Mouse (Mus musculus) kidney, adult 2 months (tissue): ENCODE data around the gene Crtc2. TPM values are rescaled to one million over a fixed set of nuclear protein-coding genes. Genes with fewer than 3 reads are reported as not detected.
A peak's percentile ranks its signal among the peaks of the same experiment; 100 is the strongest.

Experiments
- DNase-seq: peaks from one replicate; pipeline ENCODE4 v3.0.0; 2021
- H3K27ac ChIP-seq: fragments of 200-500 bp; 2 replicates; pipeline ENCODE4 v1.5.1; 2012; ENCODE audit warnings: low read depth, low read length, control low read depth, inconsistent platforms; ENCODE audit not compliant: insufficient read depth
- H3K27me3 ChIP-seq: fragments of 200-500 bp; replicated peaks from 2 replicates; pipeline ENCODE4 v1.6.1; 2012; ENCODE audit warnings: mild to moderate bottlenecking, moderate library complexity, low read length, inconsistent platforms; ENCODE audit not compliant: control insufficient read depth, insufficient read depth
- H3K36me3 ChIP-seq: fragments of 200-500 bp; 2 replicates; pipeline ENCODE4 v1.6.1; 2012; ENCODE audit warnings: mild to moderate bottlenecking, moderate library complexity, low read length, inconsistent platforms; ENCODE audit not compliant: control insufficient read depth, insufficient read depth
- H3K4me1 ChIP-seq: fragments of 200-500 bp; 2 replicates; pipeline ENCODE4 v1.6.1; 2011; ENCODE audit warnings: low read length; ENCODE audit not compliant: control insufficient read depth, insufficient read depth
- H3K4me3 ChIP-seq: fragments of 200-500 bp; 2 replicates; pipeline ENCODE4 v1.5.1; 2011; ENCODE audit warnings: mild to moderate bottlenecking, low read depth, low read length, control low read depth; ENCODE audit not compliant: insufficient read depth
- CTCF ChIP-seq: fragments of 200-500 bp; conservative IDR thresholded peaks from 2 replicates; pipeline ENCODE4 v1.5.1; 2011; ENCODE audit warnings: low read depth, mild to moderate bottlenecking, control low read depth, low read length, moderate library complexity, mixed read lengths; ENCODE audit not compliant: insufficient read depth, insufficient read length
- POLR2A ChIP-seq: fragments of 200-500 bp; IDR thresholded peaks from one replicate; pipeline ENCODE4 v1.6.1; 2011; ENCODE audit warnings: low read depth, low read length, control low read depth
- WGBS: fragments of 180-500 bp; shearing (Covaris S2); methylation state at CpG from one replicate; pipeline ENCODE4 v1.1.7; 2018; 5-methylcytosine and 5-hydroxymethylcytosine counted together
- polyA plus RNA-seq: library from polyadenylated mRNA; depleted of rRNA; stranded (reverse); fragments of >200 nt; gene quantifications from 2 replicates; pipeline ENCODE4 v1.2.3, GENCODE M21; 2012

Crtc2 gene
- polyA plus RNA-seq, 1 experiment, result 57.6 TPM

GRCm38 (mm10) chr3:90213377-90213866, 40.5 kb upstream of the Crtc2 start, which contains the start of the genes Rps27 and Rab13:
TSS of gene Rps27 (minus strand) at chr3:90213651.
TSS of gene Rab13 (plus strand) at chr3:90213695.
- Histone ChIP-seq H3K27ac (peak within 1 kb of the TSS; percentile 90), H3K36me3 (no peaks in the 10 kb centered on the region; the same call in 1 of the 2 replicates), H3K4me3 (peak within 1 kb of the TSS; percentile 87), H3K4me1 (peaks cover 5% of the 10 kb centered on the region; the same call in 1 of the 2 replicates), H3K27me3 (no peaks in the 10 kb centered on the region)
- peak; percentile 97 for DNase-seq
- WGBS, result under 1% methylated on average over 42 of the region's 42 CpGs
- TF ChIP-seq CTCF (no peak), POLR2A (peak; percentile 95)

- peak overlapping the region; percentile 50; the same call in 1 of the 2 replicates for H3K27ac ChIP-seq
- H3K36me3 ChIP-seq, result no peaks in the 10 kb centered on the region; the same call in 1 of the 2 replicates
- no peaks in the 10 kb centered on the region for H3K27me3 ChIP-seq
- peaks cover 5% of the 10 kb centered on the region; the same call in 1 of the 2 replicates for H3K4me1 ChIP-seq
- peak overlapping the region; percentile 87 for H3K4me3 ChIP-seq
- TF ChIP-seq CTCF (no peak), POLR2A (no peak)
- WGBS, result 12% methylated on average over 12 of the region's 12 CpGs
- peak; percentile 42 for DNase-seq
Observed at GRCm38 (mm10) chr3:90213956-90214684, 39.8 kb upstream of the Crtc2 start.

DNA sequence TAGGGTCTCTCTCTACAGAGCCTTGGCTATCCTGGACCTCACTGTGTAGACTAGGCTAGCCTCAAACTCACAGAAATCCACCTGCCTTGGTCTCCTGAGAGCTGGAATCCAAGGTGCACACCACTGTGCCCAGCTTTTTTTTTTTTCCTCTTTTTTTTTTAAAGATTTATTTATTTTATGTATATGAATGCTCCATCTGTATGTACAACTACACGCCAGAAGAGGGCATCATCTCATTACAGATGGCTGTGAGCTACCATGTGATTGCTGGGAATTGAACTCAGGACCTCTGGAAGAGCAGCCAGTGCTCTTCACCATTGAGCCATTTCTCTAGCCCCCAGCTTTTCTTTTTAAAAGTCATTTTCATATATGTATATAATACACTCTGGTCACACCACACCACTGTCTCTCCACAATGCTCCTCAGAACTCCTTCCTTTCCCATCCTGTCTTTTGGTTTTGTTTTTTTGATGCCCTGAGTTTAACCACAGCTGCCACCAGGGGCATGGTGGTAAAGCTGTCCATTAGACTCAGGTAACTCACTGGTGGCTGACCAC, 38.1 kb upstream of the Crtc2 start:
- Histone ChIP-seq H3K27me3 (no peaks in the 10 kb centered on the region), H3K36me3 (no peaks in the 10 kb centered on the region; the same call in 1 of the 2 replicates), H3K4me3 (no peak overlapping the region), H3K4me1 (peaks cover 7% of the 10 kb centered on the region; the same call in 1 of the 2 replicates), H3K27ac (no peak overlapping the region)
- peak; percentile 36 for DNase-seq
- TF ChIP-seq CTCF, result 0 out of 2 replicates have a peak, but pooled peaks have one; percentile 11
- no peak for TF ChIP-seq POLR2A
- 37% methylated on average over 1 of the region's 1 CpGs for WGBS

- Histone ChIP-seq H3K36me3 (no peaks in the 10 kb centered on the region), H3K4me3 (peak overlapping the region; percentile 96; the same call in 1 of the 2 replicates), H3K4me1 (0 out of 2 replicates have a peak, but pooled peaks cover 5% of the 10 kb centered on the region), H3K27me3 (no peaks in the 10 kb centered on the region), H3K27ac (peak overlapping the region; percentile 89)
- peak; percentile 68 for DNase-seq
- WGBS, result 8% methylated on average over 6 of the region's 6 CpGs
- TF ChIP-seq POLR2A, result no peak
- 0 out of 2 replicates have a peak, but pooled peaks have one; percentile 18 for TF ChIP-seq CTCF
Observed at GRCm38 (mm10) chr3:90220088-90220487, 33.9 kb upstream of the Crtc2 start.

GRCm38 (mm10) chr3:90220531-90220951, 33.4 kb upstream of the Crtc2 start:
- TF ChIP-seq CTCF, result no peak
- TF ChIP-seq POLR2A, result peak; percentile 40
- H3K4me1 ChIP-seq, result 0 out of 2 replicates have a peak, but pooled peaks cover 5% of the 10 kb centered on the region
- H3K4me3 ChIP-seq, result peak overlapping the region; percentile 96
- under 1% methylated on average over 20 of the region's 20 CpGs for WGBS
- DNase-seq, result peak; percentile 90
- no peaks in the 10 kb centered on the region for H3K27me3 ChIP-seq
- H3K36me3 ChIP-seq, result no peaks in the 10 kb centered on the region
- peak overlapping the region; percentile 89 for H3K27ac ChIP-seq

- no peak for DNase-seq
Observed at GRCm38 (mm10) chr3:90221123-90221522, 32.8 kb upstream of the Crtc2 start.

More at GRCm38 (mm10) chr3:90221123-90221522, 32.8 kb upstream of the Crtc2 start:
- no peak overlapping the region for H3K27ac ChIP-seq
- no peak for TF ChIP-seq POLR2A
- no peak for TF ChIP-seq CTCF
- peak overlapping the region; percentile 96 for H3K4me3 ChIP-seq
- 0 out of 2 replicates have a peak, but pooled peaks cover 5% of the 10 kb centered on the region for H3K4me1 ChIP-seq
- no peaks in the 10 kb centered on the region for H3K27me3 ChIP-seq
- 27% methylated on average over 5 of the region's 5 CpGs for WGBS
- H3K36me3 ChIP-seq, result no peaks in the 10 kb centered on the region
